Mouse (Mus musculus): ENCODE data around the gene Hdac10. TPM values are rescaled to one million over a fixed set of nuclear protein-coding genes. Genes with fewer than 3 reads are reported as not detected.

Gene Hdac10
- total RNA-seq, 1 experiment from 2014 or later, result 19.6 TPM

DNA sequence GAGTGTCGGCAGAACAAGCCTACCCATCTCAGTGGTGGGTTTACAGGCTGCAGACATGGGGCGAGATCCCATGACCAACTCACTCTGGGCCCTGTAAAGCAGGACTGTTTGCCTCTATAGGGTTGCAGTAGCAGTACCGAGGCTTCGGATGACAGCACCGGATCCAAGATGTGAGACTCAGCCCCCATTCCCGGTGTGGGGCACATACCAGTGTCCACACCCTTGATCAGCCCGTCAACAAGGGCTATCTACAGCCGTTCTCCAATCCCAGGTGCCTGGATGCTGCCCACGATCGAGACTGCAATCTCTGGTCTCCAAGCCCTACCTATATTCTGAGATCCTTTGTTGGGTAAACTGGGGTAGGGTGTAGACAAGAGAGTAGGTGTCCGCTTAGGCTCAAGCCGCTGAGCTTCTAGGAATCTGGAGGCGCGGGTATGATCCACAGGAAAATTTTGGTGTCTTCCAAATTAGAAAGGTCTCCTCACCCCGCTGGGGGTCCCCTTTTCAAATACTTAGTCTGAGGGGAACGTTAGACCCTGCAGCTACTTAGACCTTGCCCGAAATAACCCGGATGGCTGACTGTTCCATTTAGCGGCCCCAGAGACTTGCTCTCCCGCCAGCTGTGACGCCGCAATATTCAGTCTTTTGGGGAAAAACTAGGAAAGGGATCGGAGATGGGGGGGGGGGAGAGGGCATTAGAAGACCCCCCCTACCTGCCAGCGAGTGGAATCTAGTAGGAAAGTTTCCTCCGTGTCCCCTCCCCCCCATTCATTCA, 20.2 kb upstream of the Hdac10 start:
- DNase-seq, result no peak

DNA sequence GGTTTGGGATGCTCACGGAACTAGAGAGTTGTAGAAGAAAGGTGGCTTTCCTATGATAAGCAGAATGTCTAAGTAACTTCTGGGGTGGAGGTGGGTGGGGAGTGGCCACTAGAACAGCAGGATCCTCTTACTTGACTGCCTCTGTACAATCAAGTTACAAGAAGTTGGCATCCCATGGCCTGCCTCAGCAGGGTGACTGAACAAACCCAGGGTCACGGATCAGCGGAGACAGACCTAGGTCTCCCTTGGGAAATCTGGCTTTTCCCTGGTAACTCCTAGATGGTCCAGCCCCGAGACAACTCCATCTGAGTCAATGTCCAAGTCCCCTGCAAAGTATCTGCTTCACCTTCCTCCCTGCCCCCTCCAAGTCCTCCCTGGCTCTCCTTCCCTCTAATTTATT, 19.4 kb upstream of the Hdac10 start:
- no peak for DNase-seq

DNA sequence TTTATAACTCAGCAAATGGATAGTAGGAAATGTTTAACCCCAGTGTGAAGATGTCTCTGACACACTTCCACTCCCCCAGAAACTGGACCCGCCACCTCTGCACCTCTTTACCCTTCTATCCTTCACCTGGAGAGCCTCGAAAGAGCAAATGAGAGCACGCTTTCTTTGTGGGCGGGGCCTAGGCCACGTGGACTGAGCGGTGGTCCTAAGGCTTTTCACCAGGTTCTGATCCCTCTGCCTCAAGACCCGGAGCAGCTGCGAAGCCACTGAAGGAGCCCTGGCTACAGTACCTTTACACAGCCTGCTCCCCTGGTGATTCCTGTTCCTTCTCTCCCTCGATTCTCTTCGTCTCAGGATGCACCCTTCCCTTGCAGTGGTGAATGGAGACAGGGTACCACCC, 19.0 kb upstream of the Hdac10 start:
- no peak for DNase-seq

- no peak for DNase-seq
Measured at GRCm38 (mm10) chr15:89147024-89147423, 18.5 kb upstream of the Hdac10 start.

DNA sequence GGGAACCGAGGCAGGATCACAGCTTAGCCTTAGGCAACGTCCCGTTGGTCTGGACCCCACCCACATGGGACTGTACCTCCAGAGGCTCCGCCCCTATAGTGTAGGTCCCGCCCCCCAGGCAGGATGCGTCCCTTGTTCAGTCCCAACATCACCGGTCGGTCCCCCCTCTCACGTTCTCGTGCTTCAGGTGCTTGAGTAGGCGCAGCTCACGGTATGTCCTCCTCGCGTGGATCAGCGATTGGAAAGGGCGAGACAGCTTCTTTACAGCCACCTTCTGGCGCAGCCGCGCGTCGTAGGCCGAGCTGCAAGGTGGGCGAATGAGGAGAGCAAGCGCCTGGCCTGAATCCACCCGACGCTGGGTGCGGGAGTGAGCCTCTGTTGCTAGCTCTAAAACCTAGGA, 18.0 kb upstream of the Hdac10 start:
- DNase-seq, result no peak

DNA sequence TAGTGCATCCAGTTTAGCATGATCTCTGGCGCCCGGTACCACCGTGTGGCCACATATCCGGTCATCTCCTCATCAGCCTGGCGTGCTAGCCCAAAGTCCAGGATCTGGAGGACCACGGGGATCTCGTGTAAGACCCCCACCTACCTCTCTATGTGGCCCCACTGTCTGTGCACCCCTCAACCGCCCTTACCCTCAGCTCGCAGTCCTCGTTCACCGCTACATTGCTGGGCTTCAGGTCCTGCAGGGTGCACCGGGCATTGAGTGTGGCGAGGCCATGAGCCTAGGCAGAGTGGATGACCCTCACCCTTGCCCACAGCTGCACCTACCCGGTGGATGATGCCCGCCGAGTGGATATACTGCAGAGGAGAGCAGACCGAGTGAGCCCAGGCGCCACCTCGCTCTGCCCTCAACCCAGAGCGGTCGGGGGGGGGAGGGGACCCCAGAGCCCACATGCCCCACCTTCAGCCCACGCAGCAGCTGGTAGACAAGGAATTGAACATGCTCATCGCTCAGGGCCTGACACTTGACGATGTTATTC, 17.4 kb upstream of the Hdac10 start:
- no peak for DNase-seq

GRCm38 (mm10) chr15:89144965-89145364, 16.5 kb upstream of the Hdac10 start:
- DNase-seq, result no peak

- DNase-seq, result no peak
Measured at GRCm38 (mm10) chr15:89143134-89143533, 14.6 kb upstream of the Hdac10 start.

DNA sequence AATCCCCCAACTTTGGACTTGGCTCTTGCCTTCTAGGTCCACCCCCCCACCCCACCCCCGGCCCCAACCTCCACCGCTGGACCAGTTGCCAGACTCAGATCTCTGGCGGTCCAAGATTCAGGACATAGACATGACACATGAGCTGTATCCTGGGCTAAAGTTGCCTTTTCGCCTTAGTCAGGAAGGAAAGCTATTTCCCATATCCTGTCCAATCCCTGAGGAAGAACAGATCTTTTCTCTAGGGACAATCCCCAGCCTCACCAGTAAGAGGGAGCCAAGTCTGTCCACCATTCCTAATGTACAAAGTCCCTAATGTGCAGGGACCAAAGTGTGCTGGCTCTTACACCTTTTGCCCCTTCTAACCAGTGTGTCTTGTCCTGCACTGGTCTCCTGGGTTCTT, 13.4 kb upstream of the Hdac10 start:
- no peak for DNase-seq

- no peak for DNase-seq
Measured at GRCm38 (mm10) chr15:89141443-89141842, 12.9 kb upstream of the Hdac10 start.

DNA sequence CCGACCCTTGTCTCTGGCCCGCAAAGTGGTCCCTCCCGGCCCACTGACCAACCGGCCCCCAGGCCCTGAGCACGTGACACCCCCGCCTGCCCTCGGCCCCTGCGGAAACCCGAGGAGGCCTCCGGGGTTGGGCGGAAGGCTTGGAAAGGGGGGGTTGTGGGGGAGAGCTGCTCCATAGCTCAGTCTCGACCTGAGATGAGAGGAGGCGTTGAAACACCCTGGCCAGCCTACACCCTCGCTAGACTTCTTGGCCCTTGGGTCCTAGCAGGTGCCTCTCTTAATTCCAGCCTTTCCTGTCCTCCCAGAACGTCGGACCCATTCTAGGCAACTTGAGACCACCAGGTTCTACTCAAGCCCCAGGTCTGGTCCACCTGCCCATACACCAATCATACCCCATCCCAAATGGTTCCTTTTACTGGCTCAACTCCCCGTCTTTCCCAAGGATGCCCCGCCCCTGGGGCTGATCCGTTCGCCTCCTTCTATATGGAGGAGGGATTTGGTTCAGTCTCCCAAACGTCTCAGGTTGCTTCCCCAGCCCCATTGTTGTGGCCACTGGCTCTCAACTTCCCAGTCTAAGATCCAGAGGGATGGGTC, 12.3 kb upstream of the Hdac10 start, which contains the start of gene Mapk12:
Mapk12 (minus strand) TSS at position 45 of the 594 bp plus-strand sequence.
- peak; percentile 44 for DNase-seq

- no peak for DNase-seq
Measured at GRCm38 (mm10) chr15:89140048-89140658, 11.7 kb upstream of the Hdac10 start.

GRCm38 (mm10) chr15:89138531-89138930, 10.0 kb upstream of the Hdac10 start:
- DNase-seq, result no peak

GRCm38 (mm10) chr15:89138046-89138405, 9.5 kb upstream of the Hdac10 start:
- no peak for DNase-seq

DNA sequence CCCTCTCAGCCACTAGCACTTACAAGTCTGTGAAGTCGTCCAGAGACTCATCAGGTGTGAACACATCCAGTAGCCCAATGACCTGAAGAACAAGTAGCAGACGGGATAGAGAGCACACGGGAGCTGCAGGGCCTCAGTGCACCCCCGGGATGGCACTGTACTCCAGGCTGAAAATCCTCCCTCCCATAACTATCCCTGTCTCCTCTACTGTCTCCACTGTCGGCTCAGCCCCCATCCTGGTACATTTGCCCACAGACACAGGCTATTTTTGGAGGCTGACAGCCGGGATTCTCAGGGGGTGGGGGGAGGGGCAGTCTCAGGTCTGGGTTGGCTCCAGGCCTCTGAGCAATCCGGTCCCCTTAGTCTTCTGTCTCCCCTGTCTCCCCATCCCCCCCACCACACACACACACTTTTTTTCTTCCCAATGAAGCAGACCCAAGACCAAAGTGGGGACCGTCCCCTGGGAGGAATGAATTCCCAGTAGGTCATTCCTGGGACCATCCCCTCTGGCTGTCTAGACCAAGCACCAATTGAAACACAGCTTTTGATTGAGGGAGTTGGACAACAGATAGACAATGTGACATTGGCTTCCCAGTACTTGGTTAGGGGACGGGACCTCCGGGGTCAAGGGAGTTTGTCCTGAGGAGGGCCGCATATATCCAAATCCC, 9.0 kb upstream of the Hdac10 start:
- DNase-seq, result no peak

DNA sequence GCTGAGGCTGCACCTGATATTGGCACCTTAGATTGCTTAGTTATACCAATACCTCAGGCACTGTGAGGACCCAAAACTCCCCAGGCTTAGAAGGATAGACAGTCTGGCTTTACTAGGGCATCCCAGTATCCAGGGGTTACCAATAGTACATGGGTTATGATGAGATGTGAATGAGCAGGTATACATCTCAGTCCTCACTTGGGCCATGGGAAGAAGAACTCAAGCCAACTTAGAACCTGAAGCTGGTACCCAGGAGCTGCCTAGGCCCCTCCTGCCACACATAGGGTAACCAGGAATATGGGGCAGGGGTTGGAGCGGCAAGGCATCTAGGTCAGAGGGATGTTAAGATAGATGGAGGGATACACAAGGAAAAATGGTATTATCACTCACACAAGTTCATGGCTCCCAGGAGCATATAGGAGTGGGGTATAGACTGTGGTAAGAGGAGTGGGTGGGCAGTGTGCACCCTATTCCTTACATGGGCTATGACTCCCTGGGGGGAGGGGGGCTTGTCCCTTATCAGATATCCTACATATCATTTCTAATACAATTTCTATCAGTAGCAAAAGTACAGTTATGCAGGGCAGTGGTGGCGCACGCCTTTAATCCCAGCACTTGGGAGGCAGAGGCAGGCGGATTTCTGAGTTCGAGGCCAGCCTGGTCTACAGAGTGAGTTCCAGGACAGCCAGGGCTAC, 8.1 kb upstream of the Hdac10 start:
- no peak for DNase-seq

DNA sequence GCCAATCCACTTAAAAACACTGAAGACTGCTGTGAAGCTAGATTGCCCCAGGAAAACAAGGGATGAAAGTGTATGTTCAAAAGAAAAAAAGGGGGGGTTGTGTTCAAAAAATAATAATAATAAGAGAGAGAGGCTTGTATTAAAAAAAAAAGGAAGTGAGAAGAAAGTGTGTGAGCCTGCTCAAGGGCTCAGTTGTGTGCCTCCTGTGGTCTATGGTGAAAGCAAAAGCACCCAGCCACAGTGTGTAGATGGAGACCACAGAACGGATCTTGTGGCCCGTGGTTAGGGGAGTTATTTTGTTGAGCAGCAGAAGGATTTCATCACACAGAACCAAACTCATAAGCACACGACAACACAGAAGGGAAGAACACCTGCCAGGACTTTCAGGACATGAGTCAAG, 2.8 kb upstream of the Hdac10 start:
- DNase-seq, result no peak

DNA sequence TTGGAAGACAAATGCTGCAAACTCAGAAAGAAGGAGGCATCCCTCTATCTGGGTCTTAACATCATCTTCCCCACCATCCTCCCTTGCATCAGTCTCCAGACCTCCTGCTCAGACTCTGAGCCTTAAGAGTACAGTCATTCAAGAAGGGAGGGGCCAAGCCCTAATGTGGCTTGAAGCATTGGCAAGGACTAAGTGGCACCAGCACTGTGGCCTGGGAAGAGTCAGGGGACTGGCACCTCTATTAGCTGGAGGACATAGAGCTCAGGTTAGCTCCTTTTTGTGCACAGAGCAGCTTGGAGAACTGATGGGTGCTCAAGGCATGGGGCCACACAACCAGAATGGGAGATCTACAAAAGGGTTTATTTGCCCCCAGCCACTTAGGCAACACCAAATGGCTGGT, 1.7 kb upstream of the Hdac10 start:
- no peak for DNase-seq

DNA sequence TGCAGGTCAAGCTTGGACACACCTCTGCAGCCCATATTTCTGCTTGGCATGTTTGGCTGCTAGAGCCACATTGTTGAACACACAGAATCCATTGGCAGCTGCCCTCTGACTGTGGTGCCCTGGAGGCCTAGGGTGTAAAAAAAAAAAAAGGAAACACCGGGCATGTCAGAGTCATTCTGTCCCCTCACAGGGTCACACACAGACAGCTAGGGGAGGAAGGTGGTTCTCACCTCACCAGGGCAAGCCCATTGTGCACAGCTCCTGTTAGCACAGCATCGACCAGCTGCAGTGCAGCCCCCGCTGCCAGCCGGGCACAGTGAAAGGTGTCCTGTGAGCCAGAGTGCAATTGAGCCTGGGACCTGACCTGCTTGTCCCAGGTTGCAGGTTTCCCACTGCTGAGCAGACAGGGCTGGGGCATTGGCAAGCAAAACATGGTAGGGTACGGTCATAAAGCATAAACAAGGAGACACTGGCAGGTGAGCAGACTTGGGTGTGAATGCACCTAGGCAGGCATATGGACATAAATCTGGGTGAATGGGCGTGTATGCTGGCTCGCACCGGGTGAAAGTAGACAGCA, 1.0 kb downstream of the Hdac10 start:
- no peak for DNase-seq

GRCm38 (mm10) chr15:89126622-89127021, 1.9 kb downstream of the Hdac10 start:
- no peak for DNase-seq

DNA sequence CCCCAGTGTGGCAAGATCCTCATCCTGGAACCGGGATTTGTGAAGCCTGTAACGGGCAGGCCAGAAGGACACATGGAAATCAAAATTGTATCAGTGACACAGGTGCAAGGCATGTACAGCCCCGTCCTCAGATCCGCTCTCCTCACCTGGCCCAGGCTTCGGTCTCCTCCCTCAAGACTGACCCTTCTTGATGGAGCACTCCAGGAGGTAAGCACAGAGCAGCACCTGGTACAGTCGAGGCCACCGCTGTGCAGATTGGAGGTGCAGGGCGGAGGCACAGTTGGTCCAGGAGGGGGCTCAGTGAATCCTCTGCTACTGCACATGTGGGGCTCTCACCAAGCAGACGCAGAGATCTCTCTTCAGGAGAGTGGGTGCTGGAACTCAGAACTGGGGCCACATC, 3.1 kb downstream of the Hdac10 start:
- DNase-seq, result no peak

DNA sequence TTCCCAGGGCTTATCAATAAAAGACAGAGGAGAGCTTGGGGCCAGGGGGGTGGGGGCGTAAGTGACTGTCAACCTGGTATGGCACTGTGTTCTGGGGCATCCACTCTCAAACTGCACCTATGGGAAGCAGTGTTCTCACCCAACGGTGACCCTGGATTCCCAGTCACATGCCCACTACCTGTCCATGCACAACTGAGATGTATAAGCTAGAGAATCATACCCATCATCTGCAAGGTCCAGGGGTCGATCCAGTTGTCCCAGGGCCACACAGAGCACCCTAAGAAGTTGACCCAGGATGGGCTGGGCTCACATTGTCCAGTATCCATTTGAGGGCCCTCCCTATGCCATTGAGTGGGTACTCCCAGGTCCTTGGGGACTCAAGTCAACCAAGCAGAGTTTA, 4.2 kb downstream of the Hdac10 start:
- no peak for DNase-seq
